In the genomic region with DNA sequence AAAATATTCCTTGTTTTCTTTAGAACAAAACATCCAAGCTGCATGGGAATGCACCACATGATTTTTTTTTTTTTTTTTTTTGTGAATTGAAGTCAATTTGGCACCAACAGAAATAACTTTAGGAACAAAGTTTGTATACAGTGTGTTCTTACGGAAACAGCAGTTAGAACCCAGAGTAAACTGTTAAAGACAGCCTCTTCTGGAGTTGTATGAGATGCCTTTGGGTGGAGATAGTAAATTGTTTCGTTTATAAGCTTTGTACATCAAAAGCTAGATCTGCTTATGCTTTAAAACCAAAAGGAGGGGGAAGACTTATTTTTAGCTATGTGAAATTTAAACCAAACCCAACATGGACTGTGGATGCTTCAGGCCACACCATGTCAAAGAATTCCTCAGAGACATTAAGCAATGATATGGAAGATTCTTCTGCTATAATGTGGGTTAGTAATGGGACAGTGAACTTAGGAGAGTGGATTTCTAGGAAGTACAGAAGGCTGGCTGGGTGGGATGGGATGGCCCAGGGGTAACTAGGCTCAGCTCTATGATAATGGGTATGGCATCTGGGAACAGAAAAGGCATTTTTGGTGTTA, we compare ENCODE assay signal across 14 mouse cellular contexts.
"Had no signal": no experiment of that assay in that cellular context is flagged by ENCODE, and none has a peak within 500 bp of the region (broad histone marks: within the 10 kb centered on the region; RNA-seq: fewer than 3 reads in every experiment).

No protein-coding gene starts in this region.

- H3K27me3 ChIP-seq: liver, embryonic 12.5 days; midbrain, embryonic 12.5 days; midbrain, embryonic 15.5 days; neural tube, embryonic 12.5 days; stomach, embryonic 15.5 days had no signal

- H3K4me2 ChIP-seq: liver, embryonic 12.5 days; midbrain, embryonic 12.5 days; midbrain, embryonic 15.5 days; neural tube, embryonic 12.5 days; stomach, embryonic 15.5 days had no signal

- H3K4me3 ChIP-seq: liver, embryonic 12.5 days; midbrain, embryonic 10.5 days; midbrain, embryonic 12.5 days; midbrain, embryonic 15.5 days; neural tube, embryonic 12.5 days; stomach, embryonic 15.5 days had no signal

- H3K36me3 ChIP-seq: liver, embryonic 12.5 days; midbrain, embryonic 10.5 days; midbrain, embryonic 12.5 days; midbrain, embryonic 15.5 days; neural tube, embryonic 12.5 days; stomach, embryonic 15.5 days had no signal

- H3K27ac ChIP-seq: liver, embryonic 12.5 days; liver, embryonic 14.5 days; midbrain, embryonic 10.5 days; midbrain, embryonic 12.5 days; midbrain, embryonic 15.5 days; neural tube, embryonic 12.5 days; stomach, embryonic 15.5 days; stomach, postnatal 0 days had no signal

- DNase-seq: lung, adult 18-20 months; lung, postnatal 36 days; right cerebral cortex, postnatal 14 days; thymus, adult 2 months; thymus, postnatal 25 days; thymus, postnatal 4 days had no signal

- H3K9me3 ChIP-seq: liver, embryonic 12.5 days; midbrain, embryonic 10.5 days; midbrain, embryonic 12.5 days; midbrain, embryonic 15.5 days; neural tube, embryonic 12.5 days; stomach, embryonic 15.5 days had no signal

- ATAC-seq: liver, embryonic 12.5 days; midbrain, embryonic 15.5 days had no signal

- H3K9ac ChIP-seq: liver, embryonic 12.5 days; liver, embryonic 14.5 days; midbrain, embryonic 12.5 days; midbrain, embryonic 15.5 days; neural tube, embryonic 12.5 days; stomach, embryonic 15.5 days had no signal

- H3K4me1 ChIP-seq: liver, embryonic 12.5 days; midbrain, embryonic 10.5 days; midbrain, embryonic 12.5 days; midbrain, embryonic 15.5 days; neural tube, embryonic 12.5 days; stomach, embryonic 15.5 days had no signal
